Mouse (Mus musculus): ENCODE data around the gene Etfrf1. TPM values are rescaled to one million over a fixed set of nuclear protein-coding genes. Genes with fewer than 3 reads are reported as not detected.

Etfrf1 gene
- total and polyA plus RNA-seq, 3 experiments: 11.6 to 29.9 (median 21.9) TPM

DNA sequence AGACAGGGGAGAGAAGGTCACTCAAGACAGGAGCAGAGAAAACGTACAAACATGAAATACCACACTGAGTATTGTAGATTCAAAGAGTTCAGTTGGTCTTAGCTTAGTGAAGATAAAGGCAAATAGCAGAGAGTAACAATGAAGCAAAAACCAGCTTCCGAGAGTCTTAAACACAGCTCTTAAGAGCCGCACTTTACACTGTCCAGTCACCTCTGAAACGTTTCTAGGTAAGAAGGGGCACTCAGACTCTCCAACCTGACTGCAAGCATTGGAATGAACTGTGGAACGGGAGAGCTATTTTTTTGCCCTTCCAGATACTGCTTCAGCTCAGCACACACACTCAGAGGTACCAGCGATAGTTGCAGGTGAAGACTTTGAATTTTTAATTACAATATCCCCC is 29.4 kb downstream of the Etfrf1 start:
- Histone ChIP-seq H3K4me3 (replicated peaks in 1 of 3; ENCODE audit: low read depth in 2 of 3, low read length in 2 of 3, poor library complexity in 1 of 3) (no peak overlapping the region), H3K9ac (ENCODE audit: insufficient read depth, low read depth) (no peak overlapping the region), H3K27ac (ENCODE audit: insufficient read depth, low read depth) (no peak overlapping the region), H3K27me3 (replicated peaks) (no peaks in the 10 kb centered on the region), H3K4me2 (ENCODE audit: insufficient read depth, low read depth, poor library complexity, severe bottlenecking) (no peak overlapping the region), H3K79me2 (replicated peaks; ENCODE audit: control insufficient read depth, extremely low read depth, insufficient read depth, poor library complexity, severe bottlenecking) (peaks cover 2% of the 10 kb centered on the region; the same call in 1 of the 2 replicates), H3K9me3 (replicated peaks; ENCODE audit: low read length) (no peaks in the 10 kb centered on the region), H3K36me3 (replicated peaks in 1 of 2; ENCODE audit: control insufficient read depth in 1 of 2, insufficient read depth in 1 of 2, low read length in 1 of 2) (peaks cover 8 to 54% of the 10 kb centered on the region in 2 experiments), H3K4me1 (ENCODE audit: control insufficient read depth in 1 of 2, insufficient read depth in 2 of 2) (peaks cover 0 to 15% of the 10 kb centered on the region in 2 experiments; a peak in 2 of 4 replicates)
- in situ Hi-C loops (cut with MboI; ENCODE audit: low pct_ligation_motif_present, low pct_unique_long_range_greater_than_20kb, low sequenced_read_pairs): no loop called here
- dilution Hi-C loops (cut with MboI; ENCODE audit: extremely low pct_ligation_motif_present, extremely low pct_unique_long_range_greater_than_20kb, low sequenced_read_pairs): no loop called here
- no peak for DNase-seq (ENCODE audit: extremely low read depth)
- no peak for TF ChIP-seq CHD1 (IDR thresholded peaks at IDR 0.05; ENCODE audit: low read depth, low read length)
- TF ChIP-seq MAX (IDR thresholded peaks at IDR 0.05; ENCODE audit: low read length): no peak
- no peak for TF ChIP-seq ZMIZ1 (IDR thresholded peaks at IDR 0.05; ENCODE audit: low read depth, low read length)
- no peak for TF ChIP-seq UBTF (IDR thresholded peaks at IDR 0.05; ENCODE audit: low read depth, low read length)
- no peak for TF ChIP-seq BHLHE40 (IDR thresholded peaks at IDR 0.05; ENCODE audit: low read depth, low read length)
- TF ChIP-seq ELF1 (IDR thresholded peaks at IDR 0.05; ENCODE audit: low read depth, low read length): no peak
- TF ChIP-seq MAZ (IDR thresholded peaks at IDR 0.05; ENCODE audit: low read depth, low read length): no peak
- TF ChIP-seq ZKSCAN1 (IDR thresholded peaks at IDR 0.05; ENCODE audit: borderline replicate concordance, low read depth, low read length): no peak
- no peak for TF ChIP-seq PAX5 (IDR thresholded peaks at IDR 0.05; ENCODE audit: low read length)
- TF ChIP-seq JUND (conservative IDR thresholded peaks at IDR 0.05; ENCODE audit: low read depth, low read length): no peak
- no peak for TF ChIP-seq MAFK (IDR thresholded peaks at IDR 0.05; ENCODE audit: insufficient replicate concordance, low read length)
- TF ChIP-seq RAD21 (IDR thresholded peaks at IDR 0.05; ENCODE audit: low read depth, low read length): no peak
- TF ChIP-seq GABPA (IDR thresholded peaks at IDR 0.05; ENCODE audit: insufficient replicate concordance, low read depth, low read length): no peak
- no peak for TF ChIP-seq E2F4 (IDR thresholded peaks at IDR 0.05; ENCODE audit: insufficient replicate concordance, low read depth, low read length)
- TF ChIP-seq ZNF384 (IDR thresholded peaks at IDR 0.05; ENCODE audit: low read depth, low read length): no peak
- TF ChIP-seq USF1 (IDR thresholded peaks at IDR 0.05; ENCODE audit: low read depth, low read length): no peak
- TF ChIP-seq MEF2A (IDR thresholded peaks at IDR 0.05; ENCODE audit: borderline replicate concordance, low read depth, low read length): no peak

DNA sequence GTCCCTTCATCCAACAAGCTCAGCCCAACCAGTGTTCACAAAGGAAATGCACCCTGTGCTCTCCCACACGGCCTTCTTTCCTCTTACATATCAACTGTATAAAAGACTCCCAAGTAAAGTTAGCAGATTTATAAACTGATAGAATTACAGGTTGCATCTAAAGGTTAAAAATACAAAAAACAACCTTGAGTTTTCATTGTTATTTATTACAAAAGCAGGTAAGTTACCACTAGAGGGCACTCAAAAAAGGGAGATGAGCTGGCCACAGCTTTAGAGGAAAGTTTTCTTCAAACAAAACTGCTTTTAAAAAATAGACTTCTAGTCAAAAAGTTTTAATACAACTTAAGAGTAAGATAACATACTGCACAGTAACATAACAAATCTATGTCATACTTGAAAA is 31.6 kb downstream of the Etfrf1 start:
- Histone ChIP-seq H3K4me3 (replicated peaks in 1 of 3; ENCODE audit: low read depth in 2 of 3, low read length in 2 of 3, poor library complexity in 1 of 3) (no peak overlapping the region), H3K79me2 (replicated peaks; ENCODE audit: control insufficient read depth, extremely low read depth, insufficient read depth, poor library complexity, severe bottlenecking) (peaks cover 12% of the 10 kb centered on the region; the same call in 1 of the 2 replicates), H3K4me1 (ENCODE audit: control insufficient read depth in 1 of 2, insufficient read depth in 2 of 2) (peaks cover 0 to 22% of the 10 kb centered on the region in 2 experiments; a peak in 2 of 4 replicates), H3K9ac (ENCODE audit: insufficient read depth, low read depth) (no peak overlapping the region), H3K27ac (ENCODE audit: insufficient read depth, low read depth) (no peak overlapping the region), H3K9me3 (replicated peaks; ENCODE audit: low read length) (no peaks in the 10 kb centered on the region), H3K4me2 (ENCODE audit: insufficient read depth, low read depth, poor library complexity, severe bottlenecking) (no peak overlapping the region), H3K36me3 (replicated peaks in 1 of 2; ENCODE audit: control insufficient read depth in 1 of 2, insufficient read depth in 1 of 2, low read length in 1 of 2) (peaks cover 8 to 55% of the 10 kb centered on the region in 2 experiments), H3K27me3 (replicated peaks) (no peaks in the 10 kb centered on the region)
- dilution Hi-C loops (cut with MboI; ENCODE audit: extremely low pct_ligation_motif_present, extremely low pct_unique_long_range_greater_than_20kb, low sequenced_read_pairs): no loop called here
- in situ Hi-C loops (cut with MboI; ENCODE audit: low pct_ligation_motif_present, low pct_unique_long_range_greater_than_20kb, low sequenced_read_pairs): no loop called here
- TF ChIP-seq ZC3H11A (IDR thresholded peaks at IDR 0.05; ENCODE audit: low read depth, low read length) (peak; percentile 76), JUND (conservative IDR thresholded peaks at IDR 0.05; ENCODE audit: low read depth, low read length) (peak; percentile 43; the same call in 1 of the 2 replicates), MEF2A (IDR thresholded peaks at IDR 0.05; ENCODE audit: borderline replicate concordance, low read depth, low read length) (no peak), CTCF (conservative IDR thresholded peaks at IDR 0.05 in 1 of 2, IDR thresholded peaks at IDR 0.05 in 1 of 2; ENCODE audit: low read depth in 2 of 2, low read length in 2 of 2) (peak in 1 of 2 experiments; percentile 83; a peak in 3 of 4 replicates), ZNF384 (IDR thresholded peaks at IDR 0.05; ENCODE audit: low read depth, low read length) (peak; percentile 80), SIN3A (IDR thresholded peaks at IDR 0.05; ENCODE audit: low read length) (no peak), SMC3 (IDR thresholded peaks at IDR 0.05; ENCODE audit: low read depth, low read length) (peak; percentile 90), RAD21 (IDR thresholded peaks at IDR 0.05; ENCODE audit: low read depth, low read length) (peak; percentile 86)
- peak; percentile 35 for DNase-seq (ENCODE audit: extremely low read depth)
